ENCODE assay signal across 8 mouse cellular contexts in genomic region chr2:57102856-57103844, GRCm38 (mm10). TPM values are rescaled to one million over a fixed set of nuclear protein-coding genes. Genes with fewer than 3 reads are reported as not detected.
A peak's percentile ranks its signal among the peaks of the same experiment; 100 is the strongest.
DNase-seq lines count a peak whose midpoint lies in the region; ATAC-seq and TF ChIP-seq lines count a peak whose summit lies in the region.

No protein-coding gene starts in this region.

- no peaks in the 10 kb centered on the region for H3K9me3 ChIP-seq in heart, postnatal 0 days (replicated peaks; ENCODE audit: control insufficient read depth, low read length)
- H3K9me3 ChIP-seq in megakaryocyte, embryonic 14.5 days, result 0 out of 2 replicates have a peak, but pooled peaks cover 10% of the 10 kb centered on the region

- H3K9ac ChIP-seq in heart, postnatal 0 days (replicated peaks; ENCODE audit: low read depth, low read length), result no peak overlapping the region

- TF ChIP-seq EP300 in heart, postnatal 0 days (IDR thresholded peaks at IDR 0.05; ENCODE audit: low read depth), result no peak

- H3K4me3 ChIP-seq in heart, postnatal 0 days (ENCODE audit: low read depth, low read length), result peak overlapping the region; percentile 48
- peak overlapping the region; percentile 91 for H3K4me3 ChIP-seq in megakaryocyte, embryonic 14.5 days (replicated peaks)

- no peak for DNase-seq in cerebellum, adult 8-10 months
- peak; percentile 22 for DNase-seq in ZHBTc4 (ENCODE audit: low read depth, low spot score)
- DNase-seq in heart, postnatal 0 days (ENCODE audit: low spot score), result no peak
- no peak for DNase-seq in yolk sac, embryonic 10.5 days (ENCODE audit: low spot score)
- DNase-seq in adrenal gland, adult 2 months, result no peak

- WGBS in heart, postnatal 0 days, result 2% methylated on average over 37 of the region's 37 CpGs

- no peak for TF ChIP-seq CTCF in heart, postnatal 0 days (IDR thresholded peaks at IDR 0.05; ENCODE audit: low read depth)

- peaks cover 10% of the 10 kb centered on the region for H3K4me1 ChIP-seq in heart, postnatal 0 days (ENCODE audit: control insufficient read depth, insufficient read depth)
- H3K4me1 ChIP-seq in megakaryocyte, embryonic 14.5 days, result peaks cover 31% of the 10 kb centered on the region

- no peak overlapping the region for H3K27ac ChIP-seq in heart, postnatal 0 days (ENCODE audit: low read depth)

- ATAC-seq in cerebellum, adult (ENCODE audit: insufficient number of reproducible peaks, low FRiP score, low TSS enrichment), result 0 out of 2 replicates have a peak, but pooled peaks have one; percentile 16
- ATAC-seq in heart, postnatal 0 days (ENCODE audit: insufficient read depth, low read depth), result no peak
- ATAC-seq in inflammation-experienced regulatory T-cells, adult 6 months, result no peak

- H3K4me2 ChIP-seq in heart, postnatal 0 days (ENCODE audit: low read depth, low read length), result peak overlapping the region; percentile 71

- H3K36me3 ChIP-seq in heart, postnatal 0 days (replicated peaks; ENCODE audit: control insufficient read depth, insufficient read depth, low read length), result no peaks in the 10 kb centered on the region
- no peaks in the 10 kb centered on the region for H3K36me3 ChIP-seq in megakaryocyte, embryonic 14.5 days (replicated peaks; ENCODE audit: low read length)

- peaks cover 94% of the 10 kb centered on the region for H3K27me3 ChIP-seq in heart, postnatal 0 days (ENCODE audit: control insufficient read depth, insufficient read depth, low read length)
- peaks cover 70% of the 10 kb centered on the region for H3K27me3 ChIP-seq in megakaryocyte, embryonic 14.5 days (replicated peaks)

RNA-seq across cellular contexts. Expression of gene Nr4a2, which starts 20.7 kb away (rescaled TPM):
- 0.34 and 1.2 TPM in 2 replicates for total RNA-seq in heart, postnatal 0 days (2014; rRNA removed; ENCODE audit: low replicate concordance)
- 1.2 TPM in 2 replicates for polyA plus RNA-seq in heart, postnatal 0 days (2015; fragmentation: Nextera tagmentation; extraction: Ambion mirVana)
- 0.66 and 0.82 TPM in 2 replicates for polyA plus RNA-seq in megakaryocyte, embryonic 14.5 days (2012; ENCODE audit: insufficient read depth, low replicate concordance)
- 10 to 100 TPM in 1 of 3 experiments, 1 to 10 TPM in 2; 2.2 to 14.5 (median 3.7) TPM for polyA plus RNA-seq in inflammation-experienced regulatory T-cells, adult 6 months (2017; shearing (Covaris generic))
- total RNA-seq in adrenal gland, adult 2 months (2021), result 10 to 100 TPM; 21.0 to 21.7 TPM
- 5.5 and 8.7 TPM in 2 replicates for polyA plus RNA-seq in adrenal gland, adult 2 months (2012; rRNA removed)
